Mouse (Mus musculus) liver (tissue): ENCODE data around the gene Ddc.

ENCODE experiments used
- DNase-seq: peaks from one replicate; pipeline ENCODE4 v3.0.0-alpha.2; 2020; ENCODE audit warnings: mixed read lengths

Ddc gene

GRCm38 (mm10) chr11:11776071-11776821, 121.7 kb downstream of the Ddc start:
- DNase-seq = no peak

- no peak for DNase-seq
These were observed 123.1 kb downstream of the Ddc start for GRCm38 (mm10) chr11:11774893-11775292.

- DNase-seq = no peak
These were observed 123.6 kb downstream of the Ddc start for GRCm38 (mm10) chr11:11774384-11774783.

- DNase-seq = no peak
These were observed 125.7 kb downstream of the Ddc start for GRCm38 (mm10) chr11:11772196-11772595.

GRCm38 (mm10) chr11:11770691-11771090, 127.3 kb downstream of the Ddc start:
- DNase-seq = no peak

GRCm38 (mm10) chr11:11769281-11769680, 128.7 kb downstream of the Ddc start:
- no peak for DNase-seq

GRCm38 (mm10) chr11:11768057-11768456, 129.9 kb downstream of the Ddc start:
- DNase-seq = no peak

GRCm38 (mm10) chr11:11766736-11767135, 131.2 kb downstream of the Ddc start:
- no peak for DNase-seq

GRCm38 (mm10) chr11:11766105-11766504, 131.8 kb downstream of the Ddc start:
- DNase-seq = no peak

- no peak for DNase-seq
These were observed 132.5 kb downstream of the Ddc start for GRCm38 (mm10) chr11:11765414-11765813.
